Mouse (Mus musculus) CH12F3 (cell line): Measurements from ENCODE around the gene Cntn4.

ENCODE experiments used
- in situ Hi-C: fragments of 300-500 bp; cut with MboI; formaldehyde crosslinking; loops from 2 replicates; pipeline ENCODE4 v1.14.3; 2020; ENCODE audit warnings: low sequenced_read_pairs

Gene Cntn4

GRCm38 (mm10) chr6:105677149-105678031, at the start of gene Cntn4:
Gene Cntn4, plus strand, starts transcription at chr6:105677660.
- in situ Hi-C loops: no loop called here

GRCm38 (mm10) chr6:105674276-105674675, 3.2 kb upstream of the Cntn4 start:
- in situ Hi-C loops: no loop called here

- in situ Hi-C loops: no loop called here
Observed at GRCm38 (mm10) chr6:105675099-105675498, 2.4 kb upstream of the Cntn4 start.

GRCm38 (mm10) chr6:105676637-105677036, 823 bp upstream of the Cntn4 start:
- in situ Hi-C loops: no loop called here

- in situ Hi-C loops: no loop called here
Observed at GRCm38 (mm10) chr6:105678778-105679177, 1.3 kb downstream of the Cntn4 start.

GRCm38 (mm10) chr6:105681496-105681895, 4.0 kb downstream of the Cntn4 start:
- in situ Hi-C loops: no loop called here

- in situ Hi-C loops: no loop called here
Observed at GRCm38 (mm10) chr6:105683251-105683650, 5.8 kb downstream of the Cntn4 start.

- in situ Hi-C loops: no loop called here
Observed at GRCm38 (mm10) chr6:105684123-105684522, 6.7 kb downstream of the Cntn4 start.

GRCm38 (mm10) chr6:105688195-105688594, 10.7 kb downstream of the Cntn4 start:
- in situ Hi-C loops: no loop called here

- in situ Hi-C loops: no loop called here
Observed at GRCm38 (mm10) chr6:105742026-105742425, 64.6 kb downstream of the Cntn4 start.

- in situ Hi-C loops: no loop called here
Observed at GRCm38 (mm10) chr6:105780616-105781015, 103.2 kb downstream of the Cntn4 start.

GRCm38 (mm10) chr6:105788462-105788861, 111.0 kb downstream of the Cntn4 start:
- in situ Hi-C loops: no loop called here

GRCm38 (mm10) chr6:105835099-105835498, 157.6 kb downstream of the Cntn4 start:
- in situ Hi-C loops: no loop called here

GRCm38 (mm10) chr6:105847296-105847695, 169.8 kb downstream of the Cntn4 start:
- in situ Hi-C loops: no loop called here

- in situ Hi-C loops: no loop called here
Observed at GRCm38 (mm10) chr6:105892838-105893237, 215.4 kb downstream of the Cntn4 start.

GRCm38 (mm10) chr6:105938485-105938884, 261.0 kb downstream of the Cntn4 start:
- in situ Hi-C loops: no loop called here

GRCm38 (mm10) chr6:105939303-105939702, 261.8 kb downstream of the Cntn4 start:
- in situ Hi-C loops: no loop called here

GRCm38 (mm10) chr6:105940591-105940990, 263.1 kb downstream of the Cntn4 start:
- in situ Hi-C loops: no loop called here

- in situ Hi-C loops: no loop called here
Observed at GRCm38 (mm10) chr6:105991492-105991891, 314.0 kb downstream of the Cntn4 start.

GRCm38 (mm10) chr6:106013018-106013417, 335.6 kb downstream of the Cntn4 start:
- in situ Hi-C loops: no loop called here

GRCm38 (mm10) chr6:106015126-106015525, 337.7 kb downstream of the Cntn4 start:
- in situ Hi-C loops: no loop called here

- in situ Hi-C loops: no loop called here
Observed at GRCm38 (mm10) chr6:106048878-106049277, 371.4 kb downstream of the Cntn4 start.

GRCm38 (mm10) chr6:106056123-106056522, 378.7 kb downstream of the Cntn4 start:
- in situ Hi-C loops: no loop called here
